Mouse (Mus musculus) lung, postnatal 0 days (tissue): ENCODE data around the gene Ablim1. TPM values are rescaled to one million over a fixed set of nuclear protein-coding genes. Genes with fewer than 3 reads are reported as not detected.
A peak's percentile ranks its signal among the peaks of the same experiment; 100 is the strongest.

Experiments
- ATAC-seq: fragments of 200-750 bp; cut with Nextera tagmentation; 2 replicates; pipeline ENCODE4 v1.8.0; 2017; ENCODE audit warnings: moderate library complexity
- DNase-seq: peaks from one replicate; pipeline ENCODE4 v3.0.0-alpha.2; 2016; ENCODE audit warnings: low spot score
- H3K27ac ChIP-seq: fragments of 300-500 bp; sonication (generic); 2 replicates; pipeline ENCODE4 v1.5.1; 2014; ENCODE audit warnings: antibody characterized with exemption, mild to moderate bottlenecking, low read length, mixed read lengths
- H3K27me3 ChIP-seq: fragments of 300-500 bp; sonication (generic); replicated peaks from 2 replicates; pipeline ENCODE4 v1.6.1; 2014; ENCODE audit warnings: low read length, mixed read lengths; ENCODE audit not compliant: insufficient read depth
- H3K36me3 ChIP-seq: fragments of 300-500 bp; sonication (generic); 2 replicates; pipeline ENCODE4 v1.6.1; 2014; ENCODE audit warnings: low read length, mixed read lengths; ENCODE audit not compliant: insufficient read depth
- H3K4me1 ChIP-seq: fragments of 300-500 bp; sonication (generic); 2 replicates; pipeline ENCODE4 v1.6.1; 2014; ENCODE audit warnings: antibody characterized with exemption, low read depth, low read length, mixed read lengths; ENCODE audit not compliant: insufficient read depth
- H3K4me2 ChIP-seq: fragments of 300-500 bp; sonication (generic); replicated peaks from 2 replicates; pipeline ENCODE4 v1.6.1; 2014; ENCODE audit warnings: low read depth, mild to moderate bottlenecking, low read length, moderate library complexity, mixed read lengths
- H3K4me3 ChIP-seq: fragments of 300-500 bp; sonication (generic); 2 replicates; pipeline ENCODE4 v1.5.1; 2014; ENCODE audit warnings: low read depth, low read length
- H3K9ac ChIP-seq: fragments of 300-500 bp; sonication (generic); replicated peaks from 2 replicates; pipeline ENCODE4 v1.6.1; 2014; ENCODE audit warnings: low read depth, mild to moderate bottlenecking
- H3K9me3 ChIP-seq: fragments of 300-500 bp; sonication (generic); 2 replicates; pipeline ENCODE4 v1.6.1; 2016; ENCODE audit warnings: low read length, mixed read lengths
- CTCF ChIP-seq: IDR thresholded peaks from 2 replicates; pipeline ENCODE4 v1.5.1; 2016; ENCODE audit warnings: antibody characterized with exemption, mild to moderate bottlenecking
- EP300 ChIP-seq: IDR thresholded peaks from 2 replicates; pipeline ENCODE4 v1.6.1; 2016; ENCODE audit warnings: antibody characterized with exemption, mild to moderate bottlenecking, control low read depth
- WGBS: fragments of 180-500 bp; shearing (Covaris S2); extraction: QIAGEN DNeasy Blood & Tissue Kit; methylation state at CpG from one replicate; pipeline ENCODE4 v1.1.7; 2014; 5-methylcytosine and 5-hydroxymethylcytosine counted together
- polyA plus RNA-seq: library from polyadenylated mRNA; unstranded; fragments of >200 nt; fragmentation: Nextera tagmentation; extraction: Ambion mirVana; gene quantifications from 2 replicates; pipeline ENCODE4 v1.2.1, GENCODE M21; 2015

The Ablim1 gene
- polyA plus RNA-seq, 1 experiment from 2014 or later: 50.1 TPM

DNA sequence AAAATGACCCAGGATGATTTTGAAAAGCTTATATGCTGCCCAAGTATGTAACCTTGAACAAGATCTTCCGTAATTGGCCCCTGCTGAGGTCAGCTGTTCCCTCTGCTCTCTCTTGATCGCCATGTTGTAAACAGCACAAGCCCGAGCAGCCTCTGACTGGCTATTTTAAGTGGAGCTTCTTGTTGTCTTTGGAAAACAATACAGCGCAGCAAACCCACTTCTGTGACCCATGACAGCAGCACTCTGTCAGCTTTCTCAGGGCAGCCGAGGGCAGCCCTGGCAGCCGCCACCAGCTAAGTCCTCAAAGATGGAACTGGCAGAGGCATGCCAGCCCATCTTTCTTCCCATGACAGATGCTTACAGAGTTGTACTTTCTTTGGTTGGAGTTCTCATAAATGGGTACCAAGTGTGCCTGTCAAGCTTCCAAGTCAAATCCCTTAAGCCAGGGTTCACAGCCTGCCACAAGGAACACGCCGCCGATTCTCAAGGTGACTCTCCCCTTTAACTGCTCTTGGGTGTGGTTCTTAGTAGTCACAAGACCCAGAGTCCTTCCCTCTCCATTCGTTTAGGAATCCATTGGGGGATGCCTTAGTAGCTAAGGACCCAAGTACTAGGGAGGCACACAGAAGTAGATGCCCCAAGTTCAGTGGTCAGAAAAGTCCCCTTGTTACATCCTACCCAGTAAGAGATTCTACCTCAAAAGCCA, 172.8 kb downstream of the Ablim1 start:
- DNase-seq: no peak
- H3K4me2 ChIP-seq: no peak overlapping the region
- no peak overlapping the region for H3K27ac ChIP-seq
- WGBS: 77% methylated on average over 10 of the region's 10 CpGs
- H3K9me3 ChIP-seq: no peaks in the 10 kb centered on the region
- no peaks in the 10 kb centered on the region for H3K27me3 ChIP-seq
- H3K9ac ChIP-seq: no peak overlapping the region
- H3K4me3 ChIP-seq: no peak overlapping the region
- no peaks in the 10 kb centered on the region for H3K4me1 ChIP-seq
- ATAC-seq: no peak
- 0 out of 2 replicates have a peak, but pooled peaks cover 4% of the 10 kb centered on the region for H3K36me3 ChIP-seq
- TF ChIP-seq EP300: no peak
- no peak for TF ChIP-seq CTCF

DNA sequence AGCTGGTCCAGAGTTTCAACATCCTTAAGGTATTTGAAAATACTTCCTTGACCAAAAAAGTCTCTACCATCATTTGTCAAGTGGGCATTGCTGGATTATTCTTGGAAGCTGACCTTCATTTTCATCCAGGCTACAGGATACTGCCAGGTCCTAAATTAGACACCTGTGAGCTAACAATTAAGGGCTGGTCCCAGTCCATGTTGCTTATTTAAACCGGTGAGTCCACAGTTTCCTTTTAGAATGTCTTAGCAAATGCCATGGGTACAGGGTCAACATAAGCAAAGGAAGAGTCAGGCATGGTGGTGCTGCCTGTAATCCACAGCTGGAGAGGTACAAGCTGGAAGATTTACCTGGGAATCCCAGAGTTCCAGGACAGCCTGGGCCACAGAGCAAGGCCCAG, 173.8 kb downstream of the Ablim1 start:
- H3K9me3 ChIP-seq: no peaks in the 10 kb centered on the region
- no peak overlapping the region for H3K27ac ChIP-seq
- TF ChIP-seq CTCF: no peak
- TF ChIP-seq EP300: no peak
- H3K36me3 ChIP-seq: no peaks in the 10 kb centered on the region
- H3K4me2 ChIP-seq: no peak overlapping the region
- H3K9ac ChIP-seq: no peak overlapping the region
- no peak for DNase-seq
- ATAC-seq: no peak
- H3K4me1 ChIP-seq: 0 out of 2 replicates have a peak, but pooled peaks cover under 1% of the 10 kb centered on the region
- H3K27me3 ChIP-seq: no peaks in the 10 kb centered on the region
- no peak overlapping the region for H3K4me3 ChIP-seq
- 55% methylated on average over 1 of the region's 1 CpGs for WGBS

DNA sequence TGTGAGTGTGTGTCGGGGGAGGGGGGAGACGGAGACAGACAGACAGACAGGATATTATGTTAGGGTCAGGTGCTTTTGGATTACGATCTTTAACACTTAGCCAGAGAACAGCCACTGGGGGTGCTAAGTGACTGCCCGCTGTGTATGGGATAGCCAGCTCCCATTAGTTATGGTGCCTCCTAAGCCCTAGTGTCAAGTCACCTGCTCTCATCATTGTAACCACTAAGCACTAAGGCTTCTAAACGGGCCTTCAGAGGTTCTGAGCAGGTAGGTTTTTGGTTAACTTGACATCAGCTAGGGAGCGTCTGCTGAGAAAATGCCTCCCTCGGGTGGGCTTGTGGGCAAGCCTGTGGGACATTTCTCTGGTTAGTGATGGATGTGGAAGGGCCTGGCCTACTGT, 174.6 kb downstream of the Ablim1 start:
- no peak overlapping the region for H3K4me3 ChIP-seq
- H3K9me3 ChIP-seq: no peaks in the 10 kb centered on the region
- no peaks in the 10 kb centered on the region for H3K27me3 ChIP-seq
- H3K27ac ChIP-seq: no peak overlapping the region
- 55% methylated on average over 7 of the region's 7 CpGs for WGBS
- no peak overlapping the region for H3K4me2 ChIP-seq
- no peak overlapping the region for H3K9ac ChIP-seq
- ATAC-seq: no peak
- no peak for DNase-seq
- no peak for TF ChIP-seq EP300
- TF ChIP-seq CTCF: no peak
- no peaks in the 10 kb centered on the region for H3K36me3 ChIP-seq
- H3K4me1 ChIP-seq: peaks cover 2% of the 10 kb centered on the region; the same call in 1 of the 2 replicates

DNA sequence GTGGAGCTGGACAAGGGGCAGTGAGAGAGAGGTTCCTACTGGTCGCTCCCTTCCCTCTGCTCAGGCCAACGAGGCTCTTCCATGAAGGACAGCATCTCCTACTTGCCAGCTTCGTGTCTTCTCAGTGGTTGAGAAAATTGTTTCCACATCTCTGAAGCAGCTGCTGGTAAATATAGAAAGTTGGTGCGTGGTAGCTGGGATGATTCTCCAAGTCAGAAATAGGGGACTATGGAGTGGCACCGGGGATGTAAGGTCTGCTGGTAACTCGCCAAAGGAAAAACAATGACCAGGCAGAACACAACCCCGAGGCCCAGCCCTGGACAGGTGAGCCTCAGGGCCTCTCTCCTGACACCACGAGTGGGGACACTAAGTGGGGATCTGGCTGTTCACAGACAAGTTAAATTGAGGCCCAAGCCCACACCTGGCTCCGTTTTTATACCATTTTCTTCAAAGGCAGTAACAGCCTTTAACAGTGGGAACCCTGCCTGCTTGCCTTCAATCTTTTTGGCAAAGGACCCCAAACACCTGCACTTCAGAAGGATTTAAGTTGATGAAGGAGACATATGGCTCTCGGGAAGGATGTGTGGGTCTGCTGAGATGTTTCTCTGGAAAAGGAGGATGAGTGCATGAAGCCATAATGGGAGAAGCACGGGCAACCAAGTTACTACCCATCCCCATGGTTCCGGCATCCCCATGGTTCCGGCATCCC, 175.7 kb downstream of the Ablim1 start:
- Histone ChIP-seq H3K4me3 (no peak overlapping the region), H3K27me3 (no peaks in the 10 kb centered on the region), H3K4me2 (no peak overlapping the region), H3K36me3 (no peaks in the 10 kb centered on the region), H3K27ac (no peak overlapping the region), H3K4me1 (peaks cover 8% of the 10 kb centered on the region), H3K9me3 (no peaks in the 10 kb centered on the region), H3K9ac (no peak overlapping the region)
- ATAC-seq (no peak), DNase-seq (no peak)
- TF ChIP-seq CTCF (no peak), EP300 (no peak)
- 75% methylated on average over 13 of the region's 13 CpGs for WGBS

DNA sequence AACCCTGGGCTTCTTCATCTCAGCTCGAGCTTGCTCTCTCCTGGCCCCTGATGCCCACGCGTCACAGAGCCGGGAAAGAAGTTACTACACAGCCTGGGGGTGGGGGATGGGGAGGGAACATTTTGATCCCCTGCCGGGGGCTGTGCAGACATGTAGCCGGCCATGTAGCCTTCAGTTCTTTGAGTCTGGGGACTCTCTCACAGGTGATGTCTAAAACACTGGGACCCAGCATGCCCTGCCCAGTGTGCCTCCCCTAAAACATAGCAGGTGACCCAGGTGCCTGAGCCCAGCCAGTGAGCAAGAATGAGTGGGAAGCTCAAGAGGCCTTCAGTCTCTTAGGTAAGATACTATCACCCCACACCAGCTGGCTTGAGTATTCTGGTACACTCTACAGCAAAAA, 176.2 kb downstream of the Ablim1 start:
- no peaks in the 10 kb centered on the region for H3K9me3 ChIP-seq
- no peak overlapping the region for H3K27ac ChIP-seq
- no peak for ATAC-seq
- no peak overlapping the region for H3K4me2 ChIP-seq
- DNase-seq: no peak
- no peak for TF ChIP-seq CTCF
- no peak for TF ChIP-seq EP300
- H3K27me3 ChIP-seq: no peaks in the 10 kb centered on the region
- peaks cover 8% of the 10 kb centered on the region for H3K4me1 ChIP-seq
- no peak overlapping the region for H3K4me3 ChIP-seq
- no peak overlapping the region for H3K9ac ChIP-seq
- 71% methylated on average over 6 of the region's 6 CpGs for WGBS
- H3K36me3 ChIP-seq: peaks cover 3% of the 10 kb centered on the region; the same call in 1 of the 2 replicates

DNA sequence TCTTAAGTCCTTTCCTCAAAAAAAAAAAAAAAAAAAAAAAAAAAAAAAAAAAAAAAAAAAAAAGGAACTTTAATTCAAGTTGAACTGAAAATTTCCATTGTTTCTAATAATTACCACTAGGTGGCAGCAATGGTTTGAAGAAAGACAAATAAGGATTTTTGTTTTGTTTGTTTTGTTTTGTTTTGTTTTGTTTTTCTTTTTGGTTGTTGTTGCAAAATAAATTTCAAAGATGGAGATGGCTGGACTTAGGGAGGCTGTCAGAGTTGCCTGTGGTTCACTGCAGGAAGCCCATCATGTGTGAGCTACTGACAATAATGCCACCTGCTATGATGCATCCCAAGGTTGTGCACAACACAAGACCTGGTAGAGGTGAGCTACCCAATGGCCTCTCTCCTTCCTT, 176.7 kb downstream of the Ablim1 start:
- peaks cover 7% of the 10 kb centered on the region; the same call in 1 of the 2 replicates for H3K36me3 ChIP-seq
- no peak for ATAC-seq
- H3K4me3 ChIP-seq: no peak overlapping the region
- H3K9ac ChIP-seq: no peak overlapping the region
- DNase-seq: peak; percentile 81
- no peak overlapping the region for H3K27ac ChIP-seq
- TF ChIP-seq EP300 (no peak), CTCF (peak; percentile 39)
- H3K4me2 ChIP-seq: no peak overlapping the region
- no peaks in the 10 kb centered on the region for H3K9me3 ChIP-seq
- H3K4me1 ChIP-seq: peaks cover 8% of the 10 kb centered on the region
- H3K27me3 ChIP-seq: no peaks in the 10 kb centered on the region
